Mouse (Mus musculus) brain, adult 2 months (tissue): ENCODE results near the gene Dcaf1.

Experiments
- DNase-seq: peaks from one replicate; pipeline ENCODE4 v3.0.0; 2011; ENCODE audit warnings: low read depth, low spot score

Dcaf1 gene

DNA sequence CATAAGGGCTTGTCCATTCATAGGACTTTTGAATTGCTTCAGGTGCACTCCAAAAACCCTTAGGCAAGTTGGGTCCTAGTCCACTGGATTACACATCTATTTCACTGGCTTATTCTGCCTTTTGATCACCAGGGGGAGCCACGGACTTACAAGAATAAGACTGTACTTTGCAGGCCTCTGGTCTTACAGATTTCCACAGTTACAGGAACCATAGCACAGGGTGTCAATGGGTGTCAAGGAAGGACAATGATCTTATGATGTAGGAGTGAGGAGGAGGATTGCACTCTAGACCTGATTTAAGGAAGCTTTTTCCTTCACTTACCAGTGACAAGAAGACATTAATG, 82.1 kb downstream of the Dcaf1 start:
- DNase-seq, result peak; percentile 79

GRCm38 (mm10) chr9:106906597-106906996, 84.9 kb downstream of the Dcaf1 start:
- no peak for DNase-seq

DNA sequence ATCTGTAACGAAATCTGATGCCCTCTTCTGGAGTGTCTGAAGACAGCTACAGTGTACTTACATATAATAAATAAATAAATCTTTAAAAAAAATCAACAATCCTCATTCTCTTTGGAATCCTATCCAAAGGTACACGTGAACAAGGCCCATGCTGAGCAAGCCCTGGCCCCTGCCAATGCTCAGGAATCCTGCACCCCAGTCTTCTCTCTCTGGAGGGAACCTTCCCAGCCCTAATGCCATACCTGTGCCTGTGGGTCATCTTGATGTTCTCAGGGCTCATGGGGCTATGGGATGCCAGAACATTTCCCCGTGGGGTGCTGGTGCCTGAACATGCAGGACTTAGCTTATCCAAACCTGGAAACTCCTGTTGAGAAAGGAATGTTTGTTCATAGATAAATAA, 86.5 kb downstream of the Dcaf1 start:
- no peak for DNase-seq

- peak; percentile 82 for DNase-seq
Observed at GRCm38 (mm10) chr9:106908715-106909114, 87.0 kb downstream of the Dcaf1 start.

- DNase-seq, result no peak
Observed at GRCm38 (mm10) chr9:106911624-106912023, 90.0 kb downstream of the Dcaf1 start.

DNA sequence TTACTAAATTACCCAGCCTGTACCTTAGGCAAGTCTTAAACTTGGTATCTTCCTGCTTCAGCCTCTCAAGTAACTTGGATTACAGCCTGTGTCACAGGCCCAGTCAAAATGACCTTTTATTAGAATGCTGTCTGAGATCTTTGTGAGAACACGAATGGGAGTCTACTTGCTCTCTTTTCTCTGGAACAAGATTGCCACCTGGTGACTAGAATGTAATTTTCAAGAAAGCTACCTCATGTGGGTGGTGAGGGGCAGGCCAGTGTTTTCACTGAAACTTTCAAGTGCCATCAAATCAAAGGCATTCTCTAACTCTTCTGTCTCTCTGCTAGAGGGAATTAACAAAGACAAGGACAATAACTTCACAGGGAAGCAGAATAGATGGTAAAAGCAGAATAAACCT, 92.1 kb downstream of the Dcaf1 start:
- DNase-seq, result no peak

- no peak for DNase-seq
Observed at GRCm38 (mm10) chr9:106914878-106915277, 93.2 kb downstream of the Dcaf1 start.
